Mouse (Mus musculus) CD4-positive, CD25-positive, alpha-beta regulatory T cell, adult 4 months (primary cell): ENCODE results near the gene Foxo4. TPM values are rescaled to one million over a fixed set of nuclear protein-coding genes. Genes with fewer than 3 reads are reported as not detected.

Source experiments
- ATAC-seq: one replicate; pipeline ENCODE4 v1.8.0; 2017
- polyA plus RNA-seq, 2 experiments: library from polyadenylated mRNA; unstranded; fragments of 100-300 nt; shearing (Covaris generic); gene quantifications; one replicate each; pipeline ENCODE4 v1.2.1; 2017

Foxo4 gene
- polyA plus RNA-seq, 2 experiments from 2014 or later, result 4.8 to 6.0 TPM

DNA sequence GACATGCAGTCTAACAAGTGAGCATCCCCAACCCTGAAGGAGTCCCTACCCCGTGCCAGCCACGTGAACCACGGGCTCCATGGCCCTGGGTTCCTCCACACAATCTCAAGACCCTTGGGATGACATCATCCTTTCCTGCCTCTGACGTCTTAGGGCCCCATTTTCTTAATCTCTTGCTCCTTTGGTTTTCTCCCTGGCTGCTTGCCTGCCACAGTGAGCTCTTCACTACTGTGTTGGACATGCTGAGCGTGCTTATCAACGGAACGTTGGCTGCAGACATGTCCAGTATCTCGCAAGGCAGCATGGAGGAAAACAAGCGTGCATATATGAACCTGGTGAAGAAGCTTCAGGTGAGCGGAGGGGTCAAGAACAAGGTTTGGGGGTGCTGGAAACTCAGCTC, 35.8 kb downstream of the Foxo4 start:
- no peak for ATAC-seq

DNA sequence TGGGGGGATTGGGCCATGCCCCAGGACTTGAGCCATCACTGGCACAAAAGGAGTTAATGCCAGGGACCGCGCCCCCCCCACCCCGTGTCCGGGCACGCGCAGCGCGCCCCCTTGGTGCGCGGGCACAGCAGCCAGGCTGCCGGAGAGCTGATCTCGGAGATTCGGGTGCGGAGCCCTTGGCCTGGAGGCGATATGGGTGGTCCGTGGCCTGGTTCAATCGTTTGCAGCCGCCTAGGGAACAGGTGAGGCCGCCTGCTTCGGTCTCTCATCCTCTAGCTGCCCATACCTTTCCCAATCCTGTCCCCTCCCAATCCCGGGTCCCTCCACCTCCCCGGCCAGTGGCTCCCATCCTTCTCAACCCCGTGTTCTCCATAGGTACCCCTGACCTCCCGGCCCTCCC, 44.7 kb downstream of the Foxo4 start, which contains the start of gene Nlgn3:
Nlgn3 (plus strand) TSS at position 114 of the 400 bp plus-strand sequence.
- ATAC-seq, result no peak

DNA sequence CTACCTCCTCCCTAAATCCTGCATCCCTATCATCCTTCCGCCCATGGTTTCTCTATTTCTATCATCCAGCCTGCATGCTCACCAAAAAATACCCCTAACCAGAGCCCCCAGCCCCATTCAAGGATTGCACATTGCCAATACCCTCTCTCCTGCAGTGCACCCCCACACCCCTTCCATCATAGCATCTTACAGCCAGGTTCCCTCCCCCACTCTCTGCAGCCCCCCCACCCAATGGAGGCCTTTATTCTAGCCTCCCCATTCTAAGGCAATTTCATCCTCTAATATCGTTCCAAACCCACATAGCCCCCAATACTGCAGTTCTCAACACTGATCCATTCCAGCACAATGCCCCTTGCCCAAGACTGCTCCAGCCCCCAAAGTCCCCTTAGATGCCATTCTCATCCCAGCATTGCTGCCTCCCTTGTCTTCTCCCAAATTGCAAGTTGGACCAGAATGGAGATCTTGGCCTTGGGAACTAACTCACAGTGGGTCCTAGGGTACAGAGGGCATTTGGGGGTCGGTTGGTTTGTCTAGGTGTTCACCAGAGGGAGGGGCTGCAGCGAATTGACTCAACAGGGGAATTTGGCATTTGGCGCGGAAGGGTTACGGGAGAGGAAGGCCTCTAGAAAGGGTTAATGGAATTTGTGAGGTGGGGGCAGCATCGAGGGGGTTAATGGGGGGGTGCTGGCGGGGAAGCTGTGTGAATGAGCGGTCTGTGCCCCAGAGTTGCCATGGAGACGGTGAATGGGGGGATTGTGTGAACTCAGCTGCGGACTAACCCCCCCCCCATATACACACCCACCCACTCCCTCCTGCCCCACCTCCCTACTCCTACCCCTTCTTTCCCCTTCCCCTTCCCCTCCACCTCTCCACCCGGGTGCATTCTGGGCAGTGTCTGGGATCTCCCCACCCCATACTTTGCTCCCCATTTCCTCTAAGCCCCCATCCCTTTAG, 45.4 kb downstream of the Foxo4 start:
- ATAC-seq, result no peak

DNA sequence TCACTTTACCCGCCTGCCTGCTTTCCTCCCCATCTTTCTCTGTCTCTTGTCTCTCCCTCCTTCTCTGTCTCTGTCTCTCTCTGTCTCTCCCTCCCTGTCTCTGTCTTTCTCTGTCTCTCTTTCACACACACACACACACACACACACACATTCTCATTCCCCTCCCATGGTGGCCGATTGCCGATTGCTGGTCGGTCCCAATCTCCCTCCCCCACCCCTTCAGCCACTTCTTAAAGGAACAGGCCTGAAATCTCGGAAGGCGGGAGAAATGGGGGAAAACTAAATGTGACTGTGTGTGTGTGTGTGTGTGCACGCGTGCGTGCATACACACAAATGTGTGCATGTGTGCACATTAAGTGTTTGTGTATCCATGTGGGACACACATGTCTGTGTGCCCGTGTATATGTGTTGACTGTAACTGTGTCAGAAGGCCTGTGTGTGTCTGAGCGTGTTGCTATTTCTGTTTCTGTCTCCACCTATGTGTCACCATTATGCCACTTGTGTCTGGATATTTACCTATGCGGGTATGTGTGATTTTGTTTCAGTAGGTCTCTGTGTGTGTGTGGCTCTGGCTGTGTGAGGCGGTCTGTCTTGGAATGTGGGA, 46.2 kb downstream of the Foxo4 start:
- no peak for ATAC-seq

DNA sequence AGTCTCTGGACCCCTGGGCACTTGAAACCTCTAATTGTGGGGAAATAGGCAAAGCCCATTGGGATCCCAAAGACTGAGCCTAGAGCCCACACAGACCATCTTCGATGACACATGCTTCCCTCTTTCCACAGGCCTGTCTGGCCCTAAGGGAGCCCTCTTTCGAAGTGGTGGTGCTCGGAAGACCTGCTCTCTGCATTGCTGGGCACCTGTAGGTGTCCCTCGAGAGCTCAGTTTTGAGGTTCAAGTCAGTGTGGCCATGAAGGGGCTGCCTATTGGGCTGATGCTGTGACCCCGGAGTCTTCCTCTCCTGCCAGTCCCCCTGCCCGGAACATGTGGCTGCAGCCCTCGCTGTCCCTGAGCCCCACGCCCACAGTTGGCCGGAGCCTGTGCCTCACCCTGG, 47.3 kb downstream of the Foxo4 start:
- ATAC-seq, result no peak

DNA sequence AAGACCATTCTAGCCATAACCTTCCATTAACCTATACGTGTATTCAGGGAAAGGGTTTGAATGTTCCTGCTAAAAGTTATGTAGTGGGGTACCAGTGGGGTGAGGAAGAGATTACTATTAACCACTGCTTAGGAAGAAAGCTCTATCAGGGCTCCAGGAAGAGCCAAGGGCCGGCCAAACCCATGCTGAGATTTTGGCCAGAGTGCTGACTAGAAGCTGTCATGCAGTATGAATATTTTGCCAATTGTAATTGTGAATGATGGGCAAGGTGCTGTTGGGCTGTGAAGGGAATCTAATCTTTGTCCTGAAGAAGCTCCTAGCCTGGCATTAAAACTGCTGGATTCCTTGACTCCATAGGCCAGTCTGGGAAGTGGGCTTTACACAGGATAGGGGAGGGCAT, 50.3 kb downstream of the Foxo4 start:
- ATAC-seq, result no peak

DNA sequence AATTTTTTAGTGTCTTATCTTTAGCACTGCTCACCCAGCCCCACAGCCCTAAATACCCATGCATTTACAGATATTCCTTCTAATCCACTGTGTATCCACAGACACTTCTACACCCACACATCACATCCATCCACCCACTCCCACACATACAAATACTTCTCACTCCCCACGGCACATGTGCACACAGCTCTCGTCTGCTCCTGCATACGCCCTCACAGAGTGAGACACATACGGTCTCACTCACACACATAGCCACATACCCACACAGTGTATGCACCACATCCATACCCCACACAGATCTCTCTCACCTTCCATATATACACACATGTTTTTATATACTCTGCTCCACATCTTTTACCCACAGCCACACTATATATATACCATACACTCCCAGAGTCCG, 55.0 kb downstream of the Foxo4 start:
- ATAC-seq, result no peak

Other genes with a start within 250 kb of the Foxo4 start
- not detected for gene Tex11, start 194.9 kb upstream of the Foxo4 start, polyA plus RNA-seq
- gene Slc7a3, start 168.5 kb upstream of the Foxo4 start, polyA plus RNA-seq, result under 1 TPM in 1 of 2 experiments, not detected in 1; 0.43 TPM
- 10 to 100 TPM; 42.7 to 57.1 TPM for gene Snx12, start 32.0 kb upstream of the Foxo4 start, polyA plus RNA-seq
- 1 to 10 TPM; 1.7 to 2.9 TPM for gene Gm614, start 9.5 kb downstream of the Foxo4 start, polyA plus RNA-seq
- 1,000 to 10,000 TPM; 2,002 to 2,386 TPM for gene Il2rg, start 13.7 kb downstream of the Foxo4 start, polyA plus RNA-seq
- gene Gm20489, start 14.5 kb downstream of the Foxo4 start, polyA plus RNA-seq, result under 1 TPM in 1 of 2 experiments, not detected in 1; 0.42 TPM
- 10 to 100 TPM; 72.2 to 98.1 TPM for gene Med12, start 19.5 kb downstream of the Foxo4 start, polyA plus RNA-seq
- gene Nlgn3, start 44.6 kb downstream of the Foxo4 start, polyA plus RNA-seq, result under 1 TPM; 0.11 to 0.37 TPM
- not detected for gene Gjb1, start 121.8 kb downstream of the Foxo4 start, polyA plus RNA-seq
- 10 to 100 TPM; 13.1 to 21.1 TPM for gene Zmym3, start 166.3 kb downstream of the Foxo4 start, polyA plus RNA-seq
- gene Nono, start 174.8 kb downstream of the Foxo4 start, polyA plus RNA-seq, result 100 to 1,000 TPM; 348 to 429 TPM
- 1 to 10 TPM in 1 of 2 experiments, under 1 TPM in 1; 0.98 to 1.2 TPM for gene Itgb1bp2, start 194.6 kb downstream of the Foxo4 start, polyA plus RNA-seq